Mouse (Mus musculus) monocyte, adult 2 months (primary cell): ENCODE data around the gene Map4k4.

ENCODE experiments used
- DNase-seq, 2 experiments: peaks; one replicate each; pipeline ENCODE4 v3.0.0; 2022; ENCODE audit warnings: low spot score in 2 of 2, low read depth in 1 of 2

Map4k4 gene

GRCm38 (mm10) chr1:39935616-39936015 is 34.9 kb downstream of the Map4k4 start:
- DNase-seq, result no peak

- peak; percentile 67 to 84 for DNase-seq
Observed at GRCm38 (mm10) chr1:39936332-39936802, 35.7 kb downstream of the Map4k4 start.

DNA sequence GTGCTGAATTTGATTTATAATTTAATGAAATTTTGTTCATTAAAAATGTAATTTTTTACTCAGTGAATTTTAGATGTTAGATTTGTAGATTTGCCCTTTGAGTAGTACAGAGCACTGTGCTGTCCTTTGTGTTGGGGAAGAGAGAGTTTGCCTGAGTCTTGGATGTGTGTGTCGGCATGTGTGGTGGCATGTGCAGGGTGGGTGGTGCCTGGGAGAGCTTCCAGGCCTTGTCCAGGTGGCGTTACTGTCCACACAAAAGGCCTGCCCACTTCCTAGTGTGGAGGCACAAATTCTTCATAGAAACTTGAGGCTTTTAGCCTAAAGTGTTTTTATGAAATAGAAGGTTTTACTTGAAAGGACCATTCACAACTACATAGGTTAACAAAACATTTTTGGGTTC is 36.2 kb downstream of the Map4k4 start:
- DNase-seq, result no peak

- no peak for DNase-seq
Observed at GRCm38 (mm10) chr1:39937609-39938008, 36.9 kb downstream of the Map4k4 start.

GRCm38 (mm10) chr1:39939401-39939800 is 38.7 kb downstream of the Map4k4 start:
- no peak for DNase-seq

DNA sequence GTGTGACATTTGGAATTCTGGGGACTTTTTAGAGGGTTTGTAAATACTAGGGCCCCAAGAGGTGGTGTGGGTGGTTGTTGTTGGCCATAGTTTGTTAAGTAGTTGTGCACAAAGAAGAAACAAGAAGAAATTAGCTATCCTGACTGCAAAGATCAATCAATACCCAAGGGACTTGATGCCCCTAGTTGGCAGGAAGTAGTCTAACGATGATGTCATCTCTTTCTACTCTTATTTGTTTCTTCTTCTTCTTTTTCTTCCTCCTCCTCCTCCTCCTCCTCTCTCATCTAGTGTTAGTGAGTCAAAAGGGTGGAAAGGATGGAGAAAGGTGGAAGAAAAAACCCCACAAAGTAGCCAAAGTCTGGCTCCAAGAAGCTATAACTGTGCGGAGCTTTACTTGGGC is 39.6 kb downstream of the Map4k4 start:
- DNase-seq, result no peak

- no peak for DNase-seq
Observed at GRCm38 (mm10) chr1:39941237-39942179, 40.8 kb downstream of the Map4k4 start.

GRCm38 (mm10) chr1:39942935-39943334 is 42.2 kb downstream of the Map4k4 start:
- DNase-seq, result no peak

DNA sequence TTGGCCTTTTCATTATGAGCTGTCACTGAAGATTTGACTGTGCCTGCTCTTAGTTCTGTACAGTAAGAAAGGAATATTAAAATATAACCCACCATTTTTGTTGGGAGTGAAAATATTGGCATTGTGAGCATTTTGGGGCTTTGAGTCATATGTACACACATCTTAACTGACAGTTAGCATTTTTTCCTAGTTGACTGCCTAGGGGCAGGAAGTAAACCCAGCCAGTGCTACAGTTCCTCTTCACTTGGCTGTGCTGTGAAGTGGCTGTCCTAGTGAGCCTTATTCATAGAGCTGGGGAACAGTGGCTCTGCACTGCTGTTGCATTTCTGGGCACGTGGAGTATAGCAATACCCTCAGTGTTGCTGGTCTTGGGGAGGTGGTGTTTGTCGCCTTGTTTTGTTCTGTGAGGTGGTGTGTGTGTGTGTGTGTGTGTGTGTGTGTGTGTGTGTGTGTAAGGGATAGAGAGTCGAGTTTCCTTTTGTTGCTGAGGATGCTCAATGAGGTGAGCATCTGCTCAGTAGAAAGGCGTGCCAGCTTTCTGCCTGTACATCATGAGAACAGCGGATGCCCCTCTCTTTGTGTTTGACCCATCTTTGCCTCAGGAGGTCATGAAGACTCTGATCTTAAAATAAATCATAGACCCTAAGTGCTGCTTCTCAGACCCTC is 43.7 kb downstream of the Map4k4 start:
- DNase-seq, result no peak

DNA sequence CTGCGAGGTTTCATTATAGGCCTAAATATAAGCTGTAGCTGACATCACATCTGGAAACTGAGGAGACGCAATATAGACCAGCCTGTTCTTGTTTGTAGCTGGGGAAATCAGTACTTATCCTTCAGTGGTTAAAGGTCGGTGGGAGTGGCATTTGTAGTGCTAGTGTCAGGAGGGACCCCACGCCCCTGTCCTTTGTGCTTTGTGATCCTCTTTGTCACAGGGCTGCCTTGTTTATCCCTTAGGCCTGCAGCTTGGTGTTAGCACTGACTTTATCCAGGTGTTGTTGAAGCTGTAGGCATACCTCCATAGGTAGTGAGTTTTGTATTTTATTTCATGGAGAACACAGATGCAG is 44.2 kb downstream of the Map4k4 start:
- DNase-seq, result no peak

DNA sequence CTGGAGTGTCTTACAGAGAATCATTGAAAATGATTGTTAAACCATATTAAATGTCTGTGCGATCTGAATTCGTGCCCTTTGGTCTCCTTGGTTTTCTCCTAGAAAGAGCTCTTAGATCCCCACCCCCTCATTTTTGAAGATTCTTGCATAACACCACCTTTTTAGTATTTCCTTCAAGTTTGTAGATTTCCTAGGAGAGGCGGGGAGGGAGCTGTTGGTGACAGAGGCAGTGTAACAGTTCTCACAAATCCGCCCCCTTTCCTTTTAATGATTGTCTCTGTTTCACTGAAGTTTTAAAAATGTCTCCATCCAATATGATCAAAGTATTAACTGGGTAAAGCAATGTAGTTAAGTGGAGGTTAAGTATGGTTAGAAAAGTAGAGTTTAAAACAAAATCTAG is 45.7 kb downstream of the Map4k4 start:
- no peak for DNase-seq

- no peak for DNase-seq
Observed at GRCm38 (mm10) chr1:39947179-39947578, 46.5 kb downstream of the Map4k4 start.

GRCm38 (mm10) chr1:39947701-39948359 is 47.1 kb downstream of the Map4k4 start:
- no peak for DNase-seq

DNA sequence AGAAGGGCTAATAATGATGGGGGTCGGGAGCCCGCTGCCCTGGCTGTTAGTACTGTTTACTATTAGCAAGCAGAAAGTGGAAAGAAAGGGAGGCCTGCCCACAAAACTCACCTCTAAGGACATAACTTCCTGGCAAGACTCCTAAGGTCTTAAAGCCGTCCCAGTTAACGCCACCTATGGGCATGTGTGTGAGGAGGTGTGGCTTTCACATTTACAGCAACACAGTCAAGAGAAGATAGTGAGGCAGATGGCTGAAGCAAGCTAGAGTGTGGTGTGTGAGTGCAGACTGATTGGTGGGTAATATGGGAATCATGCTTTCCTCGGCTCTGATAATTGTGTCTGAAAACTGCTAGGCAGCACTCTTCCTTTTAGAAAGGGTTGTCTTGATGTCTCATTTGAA is 48.5 kb downstream of the Map4k4 start:
- no peak for DNase-seq

DNA sequence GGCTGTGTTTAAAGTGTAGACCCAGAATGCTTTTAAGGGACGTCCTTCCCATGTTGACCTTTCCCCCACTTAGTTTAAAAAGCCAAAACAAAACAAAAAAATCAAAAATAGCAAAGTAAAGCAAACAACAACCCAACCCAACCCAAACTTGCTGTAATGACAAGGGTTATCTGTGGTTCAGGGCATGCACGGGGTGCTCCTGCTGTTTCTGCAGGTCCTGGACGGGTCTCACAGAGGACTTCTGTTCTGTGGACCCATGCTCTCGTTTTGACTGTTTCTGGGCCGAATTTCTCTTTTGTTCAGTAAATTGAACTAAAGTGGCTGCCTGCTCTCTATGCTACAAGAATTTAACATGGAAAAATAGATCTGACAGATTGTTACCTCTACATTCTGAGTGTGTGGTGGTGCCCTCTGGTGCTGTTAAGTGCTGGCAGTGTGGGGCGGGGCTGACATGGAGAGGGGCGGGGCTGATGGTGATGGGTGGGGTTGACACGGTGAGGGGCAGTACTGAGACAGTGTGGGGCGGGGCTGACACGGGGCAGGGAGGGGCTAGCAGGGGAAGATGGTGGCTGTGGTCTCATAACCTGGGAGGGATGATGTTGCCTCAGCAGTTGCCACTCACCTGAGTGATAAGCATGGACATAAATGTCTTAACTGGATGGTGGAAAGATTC is 49.2 kb downstream of the Map4k4 start:
- no peak for DNase-seq

DNA sequence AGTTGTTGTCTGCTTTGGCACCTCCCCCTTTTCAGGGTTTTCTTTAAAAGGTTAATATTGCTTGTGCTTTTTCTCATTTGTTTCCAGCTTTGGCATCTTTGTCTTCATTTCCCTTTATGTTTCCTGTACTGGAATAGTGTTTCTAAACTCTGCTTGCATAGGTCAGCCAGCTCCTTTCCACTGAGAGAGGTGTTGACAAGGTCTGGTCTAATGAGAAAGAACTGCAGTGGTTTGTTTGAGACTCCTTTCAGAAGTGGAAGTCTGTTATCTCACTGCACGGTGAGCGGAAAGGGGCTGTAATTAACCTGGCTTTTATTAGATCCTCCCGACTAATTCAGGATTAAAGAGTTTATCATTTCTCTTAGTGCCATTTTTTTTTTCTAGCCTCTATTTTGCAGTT is 49.9 kb downstream of the Map4k4 start:
- no peak for DNase-seq

DNA sequence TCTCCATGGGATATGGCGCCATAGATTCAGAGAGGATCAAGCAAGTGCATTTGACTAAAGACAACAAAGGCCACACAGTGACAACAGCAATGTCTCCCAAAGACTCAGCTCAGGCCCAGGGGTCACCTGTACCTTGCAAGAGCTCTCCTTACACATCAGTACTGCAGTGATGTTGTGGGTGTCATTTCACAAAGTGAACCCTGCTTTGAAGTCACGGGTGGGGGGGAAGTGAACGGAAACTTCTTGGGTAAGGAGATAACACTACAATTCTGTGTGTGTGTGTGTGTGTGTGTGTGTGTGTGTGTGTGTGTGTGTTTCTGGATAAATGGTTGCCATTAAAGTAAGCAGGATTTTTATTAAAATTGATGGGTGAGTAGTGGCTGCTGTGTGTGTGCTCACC is 53.9 kb downstream of the Map4k4 start:
- DNase-seq, result no peak

- DNase-seq, result no peak
Observed at GRCm38 (mm10) chr1:39956712-39957111, 56.0 kb downstream of the Map4k4 start.

DNA sequence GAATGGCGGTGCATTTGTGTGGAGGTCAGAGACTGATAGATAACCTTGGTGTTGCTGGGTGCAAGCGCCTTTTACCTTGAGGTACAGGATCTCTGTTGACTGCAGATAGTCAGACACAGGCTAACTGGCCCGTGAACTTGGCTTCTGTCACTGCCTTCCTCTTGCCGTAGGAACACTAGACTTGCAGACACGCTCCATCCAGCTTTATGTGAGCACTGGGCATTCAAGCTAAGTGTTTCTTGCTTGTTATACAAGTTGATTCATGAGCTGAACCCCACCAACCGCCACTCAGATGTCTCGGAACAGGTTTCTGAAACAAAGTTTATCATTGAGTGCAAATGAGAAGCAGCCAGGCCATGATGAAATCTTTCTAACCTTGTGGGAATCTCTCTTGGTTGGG is 57.3 kb downstream of the Map4k4 start:
- DNase-seq, result no peak

- no peak for DNase-seq
Observed at GRCm38 (mm10) chr1:39960623-39961022, 59.9 kb downstream of the Map4k4 start.

GRCm38 (mm10) chr1:39961113-39961512 is 60.4 kb downstream of the Map4k4 start:
- DNase-seq, result no peak
